Mouse (Mus musculus) limb, embryonic 14.5 days (tissue): ENCODE results near the gene Arl2bp. TPM values are rescaled to one million over a fixed set of nuclear protein-coding genes. Genes with fewer than 3 reads are reported as not detected.

Source experiments
- ATAC-seq: fragments of 200-750 bp; cut with Nextera tagmentation; 2 replicates; pipeline ENCODE4 v1.8.0; 2017; ENCODE audit warnings: low read depth, moderate number of reproducible peaks, moderate TSS enrichment; ENCODE audit not compliant: low FRiP score
- DNase-seq: peaks from one replicate; pipeline ENCODE4 v3.0.0-alpha.2; 2015; ENCODE audit warnings: low spot score
- H3K27ac ChIP-seq: fragments of 300-500 bp; sonication (generic); replicated peaks from 2 replicates; pipeline ENCODE4 v1.5.1; 2014; ENCODE audit warnings: low read depth, mild to moderate bottlenecking, low read length, moderate library complexity, mixed read lengths
- H3K27me3 ChIP-seq: fragments of 300-500 bp; sonication (generic); 2 replicates; pipeline ENCODE4 v1.6.1; 2014; ENCODE audit warnings: low read length, mixed read lengths; ENCODE audit not compliant: control insufficient read depth, insufficient read depth
- H3K36me3 ChIP-seq: fragments of 300-500 bp; sonication (generic); 2 replicates; pipeline ENCODE4 v1.6.1; 2014; ENCODE audit warnings: mild to moderate bottlenecking, low read length, moderate library complexity, mixed read lengths; ENCODE audit not compliant: control insufficient read depth, insufficient read depth
- H3K4me1 ChIP-seq: fragments of 300-500 bp; sonication (generic); 2 replicates; pipeline ENCODE4 v1.6.1; 2014; ENCODE audit warnings: antibody characterized with exemption, low read length, mixed read lengths; ENCODE audit not compliant: control insufficient read depth, insufficient read depth
- H3K4me2 ChIP-seq: fragments of 300-500 bp; sonication (generic); replicated peaks from 2 replicates; pipeline ENCODE4 v1.6.1; 2014; ENCODE audit warnings: low read depth, mild to moderate bottlenecking, low read length, moderate library complexity; ENCODE audit not compliant: severe bottlenecking
- H3K4me3 ChIP-seq: fragments of 300-500 bp; sonication (generic); replicated peaks from 2 replicates; pipeline ENCODE4 v1.5.1; 2014; ENCODE audit warnings: low read length
- H3K9ac ChIP-seq: fragments of 300-500 bp; sonication (generic); 2 replicates; pipeline ENCODE4 v1.6.1; 2014; ENCODE audit warnings: mild to moderate bottlenecking, low read depth, low read length, moderate library complexity; ENCODE audit not compliant: severe bottlenecking
- H3K9me3 ChIP-seq: fragments of 300-500 bp; sonication (generic); 2 replicates; pipeline ENCODE4 v1.6.1; 2016; ENCODE audit warnings: low read length; ENCODE audit not compliant: control insufficient read depth
- POLR2A ChIP-seq: fragments of 200-500 bp; IDR thresholded peaks from 2 replicates; pipeline ENCODE4 v1.8.0; 2012; ENCODE audit warnings: inconsistent platforms, mild to moderate bottlenecking, moderate library complexity, borderline replicate concordance; ENCODE audit not compliant: insufficient read depth, insufficient read length; ENCODE audit errors: extremely low read depth
- WGBS: fragments of 180-500 bp; shearing (Covaris S2); extraction: QIAGEN DNeasy Blood & Tissue Kit; methylation state at CpG from one replicate; pipeline ENCODE4 v1.1.7; 2014; 5-methylcytosine and 5-hydroxymethylcytosine counted together
- polyA plus RNA-seq, 2 experiments: library from polyadenylated mRNA; depleted of rRNA in 1 of 2; stranded (reverse) in 1 of 2; unstranded in 1 of 2; fragments of >200 nt; fragmentation: Nextera tagmentation in 1 of 2; extraction: Ambion mirVana in 1 of 2; gene quantifications; 2 replicates each; pipeline versions ENCODE4 v1.2.1 to v1.2.3; 2012 to 2014

Gene Arl2bp
- polyA plus RNA-seq, 2 experiments = 54.0 to 111 TPM

DNA sequence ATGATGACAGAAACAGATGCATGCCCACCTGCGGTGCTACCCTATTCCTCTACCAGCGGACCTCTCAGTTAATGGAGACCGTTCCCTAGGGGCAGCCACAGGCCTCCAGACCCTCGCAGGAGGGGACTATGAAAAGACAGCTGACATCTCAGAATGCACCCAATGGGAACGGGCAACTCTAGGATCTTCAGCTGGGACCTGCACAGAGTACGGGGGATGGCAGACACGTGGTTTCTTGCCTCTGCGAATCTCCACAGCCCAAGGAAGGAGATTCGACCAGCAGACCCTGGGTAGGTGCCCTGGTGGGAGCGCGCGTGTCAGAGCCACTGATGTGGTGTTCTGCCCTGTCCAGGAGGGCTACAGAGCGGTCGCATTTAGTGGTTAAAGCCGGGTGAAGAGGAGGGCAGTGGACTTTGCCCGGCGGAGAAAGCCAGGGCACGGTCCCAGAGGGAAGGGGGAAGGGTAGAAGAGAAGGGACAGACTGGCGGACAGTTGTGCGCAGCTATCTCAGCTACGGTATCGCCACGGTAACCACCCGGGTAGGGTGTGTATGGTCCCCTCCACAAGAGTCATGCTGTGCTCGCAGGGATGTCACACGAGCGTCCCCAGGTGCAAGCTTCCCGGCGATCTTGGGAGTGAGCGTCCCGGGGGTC, 29.1 kb downstream of the Arl2bp start:
- peaks cover 3% of the 10 kb centered on the region; the same call in 1 of the 2 replicates for H3K4me1 ChIP-seq
- DNase-seq (no peak), ATAC-seq (peak; percentile 24; the same call in 1 of the 2 replicates)
- H3K9ac ChIP-seq = 0 out of 2 replicates have a peak overlapping the region, but pooled peaks have one; percentile 16
- no peak for TF ChIP-seq POLR2A
- no peaks in the 10 kb centered on the region for H3K36me3 ChIP-seq
- under 1% methylated on average over 30 of the region's 31 CpGs for WGBS
- H3K4me2 ChIP-seq = peak overlapping the region; percentile 76
- no peak overlapping the region for H3K27ac ChIP-seq
- H3K4me3 ChIP-seq = peak overlapping the region; percentile 41
- H3K27me3 ChIP-seq = peaks cover 51% of the 10 kb centered on the region
- no peaks in the 10 kb centered on the region for H3K9me3 ChIP-seq

GRCm38 (mm10) chr8:94695994-94696384, 29.6 kb downstream of the Arl2bp start, which contains the start of gene Pllp:
Gene Pllp (minus strand): TSS chr8:94696278.
- Histone ChIP-seq H3K4me1 (peaks cover 3% of the 10 kb centered on the region; the same call in 1 of the 2 replicates), H3K36me3 (no peaks in the 10 kb centered on the region), H3K4me3 (peak within 1 kb of the TSS; percentile 41), H3K9me3 (no peaks in the 10 kb centered on the region), H3K9ac (0 out of 2 replicates have a peak within 1 kb of the TSS, but pooled peaks have one; percentile 16), H3K27ac (no peak within 1 kb of the TSS), H3K27me3 (peaks cover 51% of the 10 kb centered on the region), H3K4me2 (peak within 1 kb of the TSS; percentile 76)
- WGBS = under 1% methylated on average over 40 of the region's 41 CpGs
- DNase-seq (peak; percentile 30), ATAC-seq (peak; percentile 69)
- TF ChIP-seq POLR2A = no peak

GRCm38 (mm10) chr8:94696566-94696965, 30.2 kb downstream of the Arl2bp start:
- peak overlapping the region; percentile 76; the same call in 1 of the 2 replicates for H3K4me2 ChIP-seq
- 0 out of 2 replicates have a peak overlapping the region, but pooled peaks have one; percentile 41 for H3K4me3 ChIP-seq
- peaks cover 3% of the 10 kb centered on the region; the same call in 1 of the 2 replicates for H3K4me1 ChIP-seq
- H3K27me3 ChIP-seq = peaks cover 51% of the 10 kb centered on the region
- TF ChIP-seq POLR2A = no peak
- ATAC-seq (no peak), DNase-seq (no peak)
- no peaks in the 10 kb centered on the region for H3K36me3 ChIP-seq
- H3K27ac ChIP-seq = no peak overlapping the region
- H3K9ac ChIP-seq = no peak overlapping the region
- WGBS = 65% methylated on average over 3 of the region's 3 CpGs
- H3K9me3 ChIP-seq = no peaks in the 10 kb centered on the region

DNA sequence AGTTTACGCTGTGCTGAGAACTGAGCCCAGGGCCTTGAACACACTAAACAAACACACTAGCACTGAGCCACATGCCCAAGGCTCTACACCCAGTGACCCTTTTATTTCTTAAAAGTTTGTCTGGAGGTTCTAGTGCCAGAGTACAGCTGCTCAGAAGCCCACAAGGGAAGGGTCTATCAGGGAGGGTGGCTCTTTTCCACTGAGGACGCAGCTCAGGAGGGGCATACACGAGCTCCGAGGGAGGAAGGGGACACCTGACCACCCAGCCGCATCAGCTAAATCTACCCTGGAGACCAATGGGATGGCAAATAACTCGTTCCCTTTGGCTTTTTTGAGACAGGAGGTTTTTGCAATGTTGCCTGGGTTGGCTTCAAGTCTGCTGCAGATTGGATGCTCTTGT, 31.6 kb downstream of the Arl2bp start:
- no peak for TF ChIP-seq POLR2A
- Histone ChIP-seq H3K27me3 (peaks cover 49% of the 10 kb centered on the region), H3K4me3 (no peak overlapping the region), H3K4me1 (peaks cover 3% of the 10 kb centered on the region; the same call in 1 of the 2 replicates), H3K36me3 (no peaks in the 10 kb centered on the region), H3K4me2 (no peak overlapping the region), H3K9me3 (no peaks in the 10 kb centered on the region), H3K9ac (no peak overlapping the region), H3K27ac (no peak overlapping the region)
- DNase-seq (no peak), ATAC-seq (no peak)
- WGBS = 80% methylated on average over 6 of the region's 6 CpGs

- Histone ChIP-seq H3K4me3 (no peak overlapping the region), H3K9ac (no peak overlapping the region), H3K9me3 (no peaks in the 10 kb centered on the region), H3K4me1 (peaks cover 3% of the 10 kb centered on the region; the same call in 1 of the 2 replicates), H3K27me3 (peaks cover 35% of the 10 kb centered on the region), H3K27ac (no peak overlapping the region), H3K36me3 (no peaks in the 10 kb centered on the region), H3K4me2 (no peak overlapping the region)
- DNase-seq (no peak), ATAC-seq (no peak)
- TF ChIP-seq POLR2A = no peak
- 69% methylated on average over 16 of the region's 16 CpGs for WGBS
Observed at GRCm38 (mm10) chr8:94699366-94699765, 33.0 kb downstream of the Arl2bp start.
